Mouse (Mus musculus): ENCODE measurements around the gene Pramel6.

- TF ChIP-seq CTCF (IDR thresholded peaks at IDR 0.05; ENCODE audit: extremely low read depth, insufficient read depth, low read length), result no peak
- TF ChIP-seq POLR2A (IDR thresholded peaks at IDR 0.05; ENCODE audit: extremely low read depth, insufficient read depth, low read length), result no peak
Observed at GRCm38 (mm10) chr2:87516581-87516980, 10.2 kb downstream of the Pramel6 start.

Measured in cortical plate, adult 2 months (tissue).